Mouse (Mus musculus): ENCODE results near the gene Npas4.
"Not testable (repeated sequence)": the region's sequence is repeated elsewhere in the genome, so short reads cannot be mapped to it uniquely, and the experiment has no call there.

Npas4 gene

GRCm38 (mm10) chr19:4990256-4990625, at the start of gene Npas4:
Gene Npas4, minus strand, starts transcription at chr19:4990316.
- no peak for DNase-seq (ENCODE audit: low spot score)

- DNase-seq (ENCODE audit: low spot score): no peak
Observed at GRCm38 (mm10) chr19:5039301-5040114, 49.4 kb upstream of the Npas4 start.

GRCm38 (mm10) chr19:5038709-5039156, 48.6 kb upstream of the Npas4 start, which contains the start of the genes B4gat1 and AC124502.3:
Gene B4gat1, plus strand, starts transcription at chr19:5038826.
Gene AC124502.3, plus strand, starts transcription at chr19:5038891.
- DNase-seq (ENCODE audit: low spot score): no peak

DNA sequence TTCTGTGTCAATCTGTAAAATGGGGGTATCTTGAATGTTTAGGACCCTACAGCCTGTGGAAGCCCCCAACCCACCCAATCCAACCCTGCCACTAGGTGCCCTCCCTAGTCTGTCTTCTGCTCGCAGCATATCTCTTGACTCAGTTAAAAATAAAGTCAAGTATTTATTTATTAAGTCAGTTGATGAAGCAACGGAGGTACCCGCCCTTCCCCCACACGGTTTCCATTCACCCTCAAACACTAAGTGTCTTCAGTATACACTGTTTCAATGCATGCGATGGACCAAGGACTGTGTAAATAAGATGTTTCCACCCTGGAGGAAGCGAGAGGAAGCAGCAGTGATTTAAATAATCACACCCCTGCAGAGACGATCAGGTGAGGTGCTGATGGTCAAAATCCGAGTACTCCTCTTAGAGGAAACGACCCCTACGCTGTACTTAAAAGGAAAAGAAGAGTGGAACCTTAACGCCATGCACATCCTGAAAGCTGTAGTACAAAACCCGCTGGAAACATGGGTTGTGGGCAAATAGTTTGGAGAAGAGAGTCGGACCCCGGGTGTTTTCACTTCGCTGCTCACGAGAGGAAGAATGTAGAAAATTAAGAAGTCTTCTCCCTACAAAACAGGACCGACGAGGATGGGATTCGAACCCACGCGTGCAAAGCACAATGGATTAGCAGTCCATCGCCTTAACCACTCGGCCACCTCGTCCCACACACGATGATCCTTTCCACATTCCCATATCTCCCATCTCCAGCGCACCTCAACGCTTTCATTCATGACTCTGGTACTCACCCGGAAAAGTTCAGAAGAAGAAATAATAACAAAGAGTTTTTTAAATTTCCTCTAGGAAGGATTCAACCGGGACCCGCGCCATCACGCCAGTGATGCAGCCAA, 47.8 kb upstream of the Npas4 start:
- peak; percentile 73 for DNase-seq (ENCODE audit: low spot score)

- no peak for DNase-seq (ENCODE audit: low spot score)
Observed at GRCm38 (mm10) chr19:5036577-5036976, 46.5 kb upstream of the Npas4 start.

DNA sequence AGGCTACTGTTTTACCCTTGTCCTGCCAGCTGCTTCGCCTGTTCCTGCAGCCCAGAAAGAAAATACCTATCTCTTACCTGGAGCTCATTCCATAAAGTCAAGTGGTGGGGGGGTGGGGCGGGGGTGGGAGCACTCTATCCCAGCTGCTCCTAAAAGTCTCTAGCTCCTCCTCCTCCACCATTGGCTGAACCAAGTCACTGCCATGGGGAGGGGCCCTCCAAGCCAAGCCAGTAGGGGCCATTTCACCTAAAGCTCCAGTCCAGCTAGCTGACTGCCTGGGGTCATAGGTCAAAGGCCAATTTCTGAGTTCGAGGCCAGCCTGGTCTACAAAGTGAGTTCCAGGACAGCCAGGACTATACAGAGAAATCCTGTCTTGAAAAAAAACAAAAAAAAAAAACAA, 42.6 kb upstream of the Npas4 start:
- DNase-seq (ENCODE audit: low spot score): no peak

DNA sequence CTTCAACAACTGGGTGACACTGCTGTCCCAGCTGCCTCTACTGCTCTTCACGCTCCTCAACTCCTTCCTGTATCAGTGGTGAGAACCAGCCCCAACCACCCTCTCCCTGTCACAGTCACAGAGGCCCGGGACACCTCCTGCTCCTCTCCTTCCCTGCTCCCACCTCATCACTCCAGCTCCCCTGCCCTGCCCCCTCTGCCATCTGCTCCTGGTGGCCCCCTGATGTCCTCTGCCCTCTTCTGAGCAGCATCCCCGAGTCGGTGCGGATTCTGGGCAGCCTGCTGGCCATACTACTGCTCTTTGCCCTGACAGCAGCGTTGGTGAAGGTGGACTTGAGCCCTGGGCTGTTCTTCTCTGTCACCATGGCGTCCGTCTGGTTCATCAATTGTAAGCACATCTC, 36.0 kb upstream of the Npas4 start:
- DNase-seq (ENCODE audit: low spot score): no peak

GRCm38 (mm10) chr19:5023621-5024479, 33.7 kb upstream of the Npas4 start, which contains the start of gene Slc29a2:
Gene Slc29a2, plus strand, starts transcription at chr19:5023860.
- DNase-seq (ENCODE audit: low spot score): peak; percentile 71

- DNase-seq (ENCODE audit: low spot score): no peak
Observed at GRCm38 (mm10) chr19:5021416-5021815, 31.3 kb upstream of the Npas4 start.

- no peak for DNase-seq (ENCODE audit: low spot score)
Observed at GRCm38 (mm10) chr19:5018191-5018590, 28.1 kb upstream of the Npas4 start.

GRCm38 (mm10) chr19:5017611-5018010, 27.5 kb upstream of the Npas4 start:
- DNase-seq (ENCODE audit: low spot score): no peak

GRCm38 (mm10) chr19:5016782-5017181, 26.7 kb upstream of the Npas4 start:
- DNase-seq (ENCODE audit: low spot score): no peak

- DNase-seq (ENCODE audit: low spot score): no peak
Observed at GRCm38 (mm10) chr19:5016221-5016742, 26.2 kb upstream of the Npas4 start.

DNA sequence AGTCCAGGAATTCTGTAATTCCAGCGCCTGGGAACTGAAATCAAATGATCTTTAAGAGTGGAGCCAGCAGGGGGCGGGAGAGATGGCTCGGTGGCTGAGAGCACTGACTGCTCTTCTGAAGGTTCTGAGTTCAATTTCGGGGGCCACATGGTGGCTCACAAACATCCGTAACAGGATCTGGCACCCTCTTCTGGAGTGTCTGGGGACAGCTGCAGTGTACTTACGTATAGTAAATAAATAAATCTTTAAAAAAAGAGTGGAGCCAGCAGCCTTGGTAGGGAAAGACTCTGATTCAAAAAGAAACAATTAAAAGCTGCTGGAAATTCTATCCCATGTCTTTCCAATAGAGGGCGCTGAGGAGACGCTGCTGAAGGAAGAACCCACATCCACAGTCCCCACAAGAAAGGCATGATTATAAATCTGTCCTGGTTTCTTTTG, 24.9 kb upstream of the Npas4 start:
- DNase-seq (ENCODE audit: low spot score): no peak

- no peak for DNase-seq (ENCODE audit: low spot score)
Observed at GRCm38 (mm10) chr19:5013138-5013537, 23.0 kb upstream of the Npas4 start.

- DNase-seq (ENCODE audit: low spot score): no peak
Observed at GRCm38 (mm10) chr19:5004925-5005324, 14.8 kb upstream of the Npas4 start.

DNA sequence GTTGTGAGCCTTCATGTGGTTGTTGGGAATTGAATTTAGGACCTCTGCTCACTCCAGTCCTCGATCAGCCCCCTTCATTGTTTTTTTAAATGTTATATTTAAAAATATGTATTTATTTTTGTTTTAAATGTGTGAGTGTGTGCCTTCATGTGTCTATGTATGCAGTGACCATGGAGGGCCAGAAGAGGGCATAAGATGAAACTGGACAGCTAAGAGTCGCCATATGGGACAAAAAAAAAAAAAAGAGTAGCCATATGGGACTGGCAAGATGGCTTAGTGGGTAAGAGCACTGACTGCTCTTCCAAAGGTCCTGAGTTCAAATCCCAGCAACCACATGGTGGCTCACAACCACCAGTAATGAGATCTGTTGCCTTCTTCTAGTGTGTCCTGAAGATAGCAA, 13.5 kb upstream of the Npas4 start:
- DNase-seq (ENCODE audit: low spot score): not testable (repeated sequence)

- peak; percentile 92 for DNase-seq (ENCODE audit: low spot score)
Observed at GRCm38 (mm10) chr19:5001666-5002406, 11.7 kb upstream of the Npas4 start.

GRCm38 (mm10) chr19:4999445-5000140, 9.5 kb upstream of the Npas4 start:
- DNase-seq (ENCODE audit: low spot score): no peak

GRCm38 (mm10) chr19:4994043-4994442, 3.9 kb upstream of the Npas4 start:
- DNase-seq (ENCODE audit: low spot score): no peak
